Mouse (Mus musculus): Measurements from ENCODE around the gene Fbxw2.
A peak's percentile ranks its signal among the peaks of the same experiment; 100 is the strongest.
"Not testable (repeated sequence)": the region's sequence is repeated elsewhere in the genome, so short reads cannot be mapped to it uniquely, and the experiment has no call there.

The Fbxw2 gene

DNA sequence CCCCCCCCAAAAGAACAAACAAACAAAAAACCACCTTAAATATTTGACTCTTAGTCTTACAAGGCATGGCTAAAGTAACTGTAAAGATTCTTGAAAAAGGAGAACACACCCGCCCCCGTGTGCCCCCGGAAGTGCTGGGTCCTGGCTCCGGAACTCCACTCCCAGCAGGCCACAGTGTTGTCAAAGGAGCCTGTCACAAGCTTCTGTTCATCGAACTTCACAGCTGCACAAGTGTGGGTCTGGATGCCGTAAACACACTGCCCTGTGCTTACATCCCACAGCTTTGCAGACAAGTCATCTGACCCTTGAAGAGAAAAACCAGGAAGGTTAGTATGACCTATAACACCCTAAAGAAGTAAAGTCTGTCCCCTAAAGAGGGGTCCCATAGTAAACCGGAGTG, 13.4 kb downstream of the Fbxw2 start:
- no peak for DNase-seq (ENCODE audit: low read depth, low spot score)

DNA sequence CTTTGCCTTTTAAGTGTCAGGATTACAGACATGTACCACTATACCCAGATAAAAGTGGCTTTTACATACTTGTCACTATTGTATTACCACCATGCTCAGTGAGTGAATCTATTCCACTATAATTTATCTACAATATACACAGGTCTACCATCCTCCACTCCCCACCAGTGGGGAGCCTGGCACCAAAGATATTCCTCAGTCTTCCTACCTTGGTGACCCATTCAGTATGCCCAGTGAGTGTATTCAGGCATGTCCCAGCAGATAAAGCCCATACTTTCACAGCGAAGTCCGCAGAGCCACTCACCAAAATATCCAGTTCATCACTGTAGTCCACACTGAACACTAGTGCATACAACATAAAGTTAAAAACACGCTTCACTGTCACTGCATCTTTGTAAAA, 15.3 kb downstream of the Fbxw2 start:
- DNase-seq (ENCODE audit: low read depth, low spot score): no peak

DNA sequence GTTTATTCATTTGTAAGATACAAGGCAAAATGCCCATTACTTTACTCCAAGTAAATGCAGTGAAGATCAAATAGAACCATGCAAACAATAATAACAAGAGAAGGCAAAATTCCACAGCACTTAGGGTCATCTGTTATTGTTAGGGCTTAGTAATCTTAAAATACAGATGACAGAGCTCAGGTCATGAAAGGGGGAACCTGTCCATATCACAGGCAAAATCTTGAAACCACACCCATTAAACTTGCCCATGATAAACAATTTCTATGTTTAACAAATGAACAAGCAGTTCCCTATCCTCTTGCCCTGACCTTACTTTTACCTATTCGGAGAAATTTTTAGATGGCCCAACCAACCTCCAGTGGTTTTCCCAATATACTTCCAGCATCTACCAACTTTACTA, 16.5 kb downstream of the Fbxw2 start:
- no peak for DNase-seq (ENCODE audit: low read depth, low spot score)

- DNase-seq (ENCODE audit: low read depth, low spot score): no peak
Measured at GRCm38 (mm10) chr2:34808057-34808456, 18.1 kb downstream of the Fbxw2 start.

DNA sequence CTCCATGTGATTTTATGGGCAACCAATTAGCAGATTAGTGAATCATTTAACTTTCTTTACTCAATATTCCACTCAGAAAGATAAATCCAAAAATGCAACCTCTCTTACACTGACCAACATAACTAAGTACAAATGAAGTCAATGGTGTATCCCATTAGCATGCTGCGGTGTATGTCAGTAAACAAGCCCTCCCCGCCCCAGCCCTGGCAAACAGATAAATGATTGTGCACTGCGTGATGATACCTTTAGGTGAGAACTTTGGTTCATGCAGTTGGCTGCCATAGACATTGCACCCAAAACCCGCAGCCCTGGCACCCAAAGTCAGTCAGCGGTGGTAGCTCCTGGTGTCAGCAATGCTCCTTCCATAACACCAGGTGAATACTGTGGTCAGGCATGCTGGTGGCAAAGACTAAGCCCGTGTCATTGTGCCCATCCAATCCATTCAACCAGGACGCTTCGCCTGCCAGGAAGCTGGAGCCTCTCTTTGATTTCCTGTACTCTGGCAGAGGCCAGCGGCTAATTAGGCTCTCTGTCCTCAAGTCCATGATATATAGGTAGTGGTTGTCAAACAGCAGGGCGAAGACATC, 20.7 kb downstream of the Fbxw2 start:
- DNase-seq (ENCODE audit: low read depth, low spot score): no peak

DNA sequence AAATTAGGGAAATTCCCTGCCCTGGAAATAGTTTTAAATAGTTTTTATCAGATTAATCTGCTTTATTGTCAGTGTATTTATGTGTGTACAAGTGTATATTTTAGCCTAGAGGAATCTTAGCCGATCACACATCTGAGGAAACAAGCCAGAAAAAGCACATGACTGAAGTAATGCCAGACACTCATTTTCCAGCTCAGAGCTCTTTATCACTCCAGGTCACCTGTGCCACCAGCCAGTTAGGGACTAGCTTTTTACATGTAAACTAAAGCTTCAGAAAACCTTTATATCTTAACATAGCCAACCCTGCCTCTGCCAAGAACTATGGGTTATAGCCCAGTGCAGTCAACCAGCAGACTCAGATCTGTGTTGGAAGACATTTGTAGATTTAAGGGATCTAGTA, 21.3 kb downstream of the Fbxw2 start:
- DNase-seq (ENCODE audit: low read depth, low spot score): no peak

- DNase-seq (ENCODE audit: low read depth, low spot score): no peak
Measured at GRCm38 (mm10) chr2:34804172-34804571, 21.9 kb downstream of the Fbxw2 start.

GRCm38 (mm10) chr2:34803746-34804145, 22.4 kb downstream of the Fbxw2 start:
- DNase-seq (ENCODE audit: low read depth, low spot score): no peak

GRCm38 (mm10) chr2:34802565-34803245, 23.4 kb downstream of the Fbxw2 start:
- not testable (repeated sequence) for DNase-seq (ENCODE audit: low read depth, low spot score)

- DNase-seq (ENCODE audit: low read depth, low spot score): peak; percentile 98
Measured at GRCm38 (mm10) chr2:34801516-34802482, 24.3 kb downstream of the Fbxw2 start.

- no peak for DNase-seq (ENCODE audit: low read depth, low spot score)
Measured at GRCm38 (mm10) chr2:34800371-34800770, 25.7 kb downstream of the Fbxw2 start.

- DNase-seq (ENCODE audit: low read depth, low spot score): peak; percentile 76
Measured at GRCm38 (mm10) chr2:34799357-34800256, 26.5 kb downstream of the Fbxw2 start, which contains the start of gene Rabepk. Gene Rabepk, minus strand, starts transcription at chr2:34799912.

- no peak for DNase-seq (ENCODE audit: low read depth, low spot score)
Measured at GRCm38 (mm10) chr2:34795426-34795825, 30.7 kb downstream of the Fbxw2 start.

- DNase-seq (ENCODE audit: low read depth, low spot score): no peak
Measured at GRCm38 (mm10) chr2:34794511-34794910, 31.6 kb downstream of the Fbxw2 start.

DNA sequence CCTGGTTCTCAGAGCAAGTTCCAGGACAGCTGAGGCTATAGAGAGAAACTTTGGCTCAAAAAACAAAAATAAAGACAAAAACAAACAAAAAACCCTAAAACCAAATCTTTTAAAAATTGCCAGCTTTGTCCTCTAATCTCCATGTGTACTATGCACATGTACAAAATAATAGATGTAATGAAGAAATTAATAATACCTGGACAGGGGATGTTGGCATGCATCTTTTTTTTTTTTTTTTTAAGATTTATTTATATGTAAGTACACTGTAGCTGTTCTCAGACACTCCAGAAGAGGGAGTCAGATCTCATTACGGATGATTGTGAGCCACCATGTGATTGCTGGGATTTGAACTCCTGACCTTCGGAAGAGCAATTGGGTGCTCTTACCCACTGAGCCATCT, 33.6 kb downstream of the Fbxw2 start:
- not testable (repeated sequence) for DNase-seq (ENCODE audit: low read depth, low spot score)

DNA sequence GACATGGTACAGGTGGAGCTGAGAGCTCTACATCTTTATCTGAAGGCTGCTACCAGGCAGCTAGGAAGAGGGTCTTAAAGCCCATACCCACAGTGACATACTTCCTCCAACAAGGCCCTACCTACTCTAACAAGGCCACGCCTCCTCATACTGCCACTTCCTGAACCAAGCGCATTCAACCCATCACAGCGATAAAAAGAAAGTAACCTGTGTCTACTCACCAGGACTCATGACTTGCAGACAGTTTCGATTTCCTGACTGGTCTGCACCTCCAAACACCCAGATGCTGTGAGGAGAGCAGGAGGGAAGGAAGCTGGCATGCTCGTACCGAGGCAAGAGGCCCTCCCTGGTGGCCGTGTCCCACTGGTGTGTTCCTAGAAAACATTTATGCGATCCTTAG, 35.8 kb downstream of the Fbxw2 start:
- DNase-seq (ENCODE audit: low read depth, low spot score): no peak

- DNase-seq (ENCODE audit: low read depth, low spot score): peak; percentile 77
Measured at GRCm38 (mm10) chr2:34784085-34784484, 42.0 kb downstream of the Fbxw2 start.

GRCm38 (mm10) chr2:34783064-34784020, 42.8 kb downstream of the Fbxw2 start:
- DNase-seq (ENCODE audit: low read depth, low spot score): peak; percentile 91

DNA sequence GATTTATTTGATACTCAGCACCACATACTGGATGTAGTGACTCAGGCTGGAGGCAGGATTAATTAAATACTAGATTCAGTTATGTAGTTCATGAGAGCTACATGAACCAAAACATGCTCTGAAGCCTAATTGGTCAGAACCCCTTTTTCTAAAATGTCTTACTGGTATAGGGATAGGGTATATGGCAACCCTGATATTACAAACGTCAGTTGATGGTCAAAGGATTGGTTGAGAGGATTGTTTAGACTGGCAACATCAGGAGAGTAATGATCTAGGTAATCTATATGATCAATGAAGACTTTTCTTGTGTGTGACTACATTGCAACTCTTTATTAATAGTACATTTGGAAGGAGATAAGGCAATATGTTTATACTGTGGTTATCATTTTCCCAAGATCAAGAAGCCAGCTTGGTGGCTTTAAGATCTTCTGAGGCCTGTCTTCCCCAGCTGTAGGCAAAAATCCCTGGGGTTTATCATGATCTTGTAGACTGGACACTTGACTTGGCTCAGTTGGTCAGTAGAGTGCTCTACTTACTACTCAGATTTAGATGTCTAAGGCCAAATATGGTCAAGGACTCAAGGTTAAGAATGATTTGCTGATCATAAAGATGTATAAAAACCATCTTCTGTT, 48.8 kb downstream of the Fbxw2 start:
- no peak for DNase-seq (ENCODE audit: low read depth, low spot score)

- DNase-seq (ENCODE audit: low read depth, low spot score): no peak
Measured at GRCm38 (mm10) chr2:34774493-34774892, 51.6 kb downstream of the Fbxw2 start.
